Mouse (Mus musculus) kidney, adult 11 months (tissue): ENCODE measurements around the gene Sirt4.
"Not testable (repeated sequence)": the region's sequence is repeated elsewhere in the genome, so short reads cannot be mapped to it uniquely, and the experiment has no call there.

Experiments used
- DNase-seq: peaks from one replicate; pipeline ENCODE4 v3.0.0; 2022

Gene Sirt4

GRCm38 (mm10) chr5:115483947-115484920, at the start of gene Sirt4:
TSS of gene Sirt4 (minus strand) at chr5:115484725.
- DNase-seq: peak; percentile 93

- peak; percentile 80 for DNase-seq
These were observed 47.2 kb upstream of the Sirt4 start for GRCm38 (mm10) chr5:115531671-115532270.

GRCm38 (mm10) chr5:115530447-115530809, 45.9 kb upstream of the Sirt4 start:
- peak; percentile 63 for DNase-seq

GRCm38 (mm10) chr5:115529742-115530446, 45.4 kb upstream of the Sirt4 start:
- DNase-seq: no peak

GRCm38 (mm10) chr5:115529364-115529741, 44.8 kb upstream of the Sirt4 start:
- no peak for DNase-seq

- DNase-seq: no peak
These were observed 43.6 kb upstream of the Sirt4 start for GRCm38 (mm10) chr5:115528128-115528527.

GRCm38 (mm10) chr5:115526456-115527202, 42.1 kb upstream of the Sirt4 start:
- no peak for DNase-seq

- no peak for DNase-seq
These were observed 41.4 kb upstream of the Sirt4 start for GRCm38 (mm10) chr5:115525943-115526342.

GRCm38 (mm10) chr5:115525416-115525815, 40.9 kb upstream of the Sirt4 start:
- no peak for DNase-seq

GRCm38 (mm10) chr5:115524471-115524870, 39.9 kb upstream of the Sirt4 start:
- no peak for DNase-seq

- DNase-seq: peak; percentile 78
These were observed 39.4 kb upstream of the Sirt4 start for GRCm38 (mm10) chr5:115523971-115524370.

GRCm38 (mm10) chr5:115522981-115523499, 38.5 kb upstream of the Sirt4 start:
- DNase-seq: peak; percentile 73

- DNase-seq: no peak
These were observed 38.0 kb upstream of the Sirt4 start for GRCm38 (mm10) chr5:115522531-115522930.

GRCm38 (mm10) chr5:115521553-115522461, 37.3 kb upstream of the Sirt4 start:
- DNase-seq: peak; percentile 80

GRCm38 (mm10) chr5:115520325-115520869, 35.9 kb upstream of the Sirt4 start:
- peak; percentile 73 for DNase-seq

GRCm38 (mm10) chr5:115518214-115518613, 33.7 kb upstream of the Sirt4 start:
- not testable (repeated sequence) for DNase-seq

- no peak for DNase-seq
These were observed 33.0 kb upstream of the Sirt4 start for GRCm38 (mm10) chr5:115517501-115517900.

- DNase-seq: no peak
These were observed 32.4 kb upstream of the Sirt4 start for GRCm38 (mm10) chr5:115516908-115517307.

- peak; percentile 56 for DNase-seq
These were observed 31.8 kb upstream of the Sirt4 start for GRCm38 (mm10) chr5:115516081-115516907.
